Mouse (Mus musculus) limb, embryonic 15.5 days (tissue): ENCODE results near the gene Pole4. TPM values are rescaled to one million over a fixed set of nuclear protein-coding genes. Genes with fewer than 3 reads are reported as not detected.
"Not testable (repeated sequence)": the region's sequence is repeated elsewhere in the genome, so short reads cannot be mapped to it uniquely, and the experiment has no call there.

Experiments used
- ATAC-seq: fragments of 200-750 bp; cut with Nextera tagmentation; 2 replicates; pipeline ENCODE4 v1.8.0; 2017; ENCODE audit warnings: low read depth, moderate TSS enrichment; ENCODE audit not compliant: insufficient number of reproducible peaks, low FRiP score, low TSS enrichment
- H3K27ac ChIP-seq: fragments of 300-500 bp; sonication (generic); 2 replicates; pipeline ENCODE4 v1.5.1; 2015; ENCODE audit warnings: moderate library complexity, mild to moderate bottlenecking, inconsistent platforms
- H3K27me3 ChIP-seq: fragments of 300-500 bp; sonication (generic); 2 replicates; pipeline ENCODE4 v1.6.1; 2015; ENCODE audit warnings: inconsistent platforms
- H3K36me3 ChIP-seq: fragments of 300-500 bp; sonication (generic); 2 replicates; pipeline ENCODE4 v1.6.1; 2015; ENCODE audit warnings: inconsistent platforms
- H3K4me1 ChIP-seq: fragments of 300-500 bp; sonication (generic); 2 replicates; pipeline ENCODE4 v1.6.1; 2015; ENCODE audit warnings: inconsistent platforms
- H3K4me2 ChIP-seq: fragments of 300-500 bp; sonication (generic); 2 replicates; pipeline ENCODE4 v1.6.1; 2015; ENCODE audit warnings: mild to moderate bottlenecking, inconsistent platforms
- H3K4me3 ChIP-seq: fragments of 300-500 bp; sonication (generic); 2 replicates; pipeline ENCODE4 v1.5.1; 2015; ENCODE audit warnings: mild to moderate bottlenecking, inconsistent platforms
- H3K9ac ChIP-seq: fragments of 300-500 bp; sonication (generic); 2 replicates; pipeline ENCODE4 v1.6.1; 2015; ENCODE audit warnings: inconsistent platforms
- H3K9me3 ChIP-seq: fragments of 300-500 bp; sonication (generic); 2 replicates; pipeline ENCODE4 v1.6.1; 2016; ENCODE audit warnings: inconsistent platforms
- WGBS: fragments of 180-500 bp; shearing (Covaris S2); methylation state at CpG from one replicate; pipeline ENCODE4 v1.1.7; 2015; 5-methylcytosine and 5-hydroxymethylcytosine counted together
- polyA plus RNA-seq: library from polyadenylated mRNA; unstranded; fragments of >200 nt; fragmentation: Nextera tagmentation; extraction: Ambion mirVana; gene quantifications from 2 replicates; pipeline ENCODE4 v1.2.1, GENCODE M21; 2015

Gene Pole4
- polyA plus RNA-seq, 1 experiment from 2014 or later: 89.2 TPM

DNA sequence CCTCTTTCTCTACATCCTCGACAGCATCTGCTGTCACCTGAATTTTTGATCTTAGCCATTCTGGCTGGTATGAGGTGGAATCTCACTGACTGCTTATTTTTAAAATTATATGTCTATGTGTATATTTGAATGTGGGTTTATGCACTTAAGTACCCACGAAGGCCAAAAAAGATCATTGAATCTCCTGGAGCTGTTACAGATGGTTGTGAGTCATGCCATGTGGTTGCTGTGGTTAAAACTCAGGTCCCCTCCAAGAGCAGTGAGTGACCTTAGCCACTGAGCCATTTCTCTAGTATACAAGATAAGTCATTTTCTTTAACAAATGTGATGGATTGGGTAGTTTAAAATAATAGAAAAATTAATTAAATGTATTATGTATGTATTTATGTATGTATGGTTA is 25.9 kb downstream of the Pole4 start:
- ATAC-seq, H3K4me1 ChIP-seq, H3K9ac ChIP-seq, H3K4me3 ChIP-seq, H3K36me3 ChIP-seq, H3K4me2 ChIP-seq, H3K27ac ChIP-seq, H3K9me3 ChIP-seq, H3K27me3 ChIP-seq: not testable (repeated sequence)
- WGBS: 71% methylated on average over 2 of the region's 2 CpGs

DNA sequence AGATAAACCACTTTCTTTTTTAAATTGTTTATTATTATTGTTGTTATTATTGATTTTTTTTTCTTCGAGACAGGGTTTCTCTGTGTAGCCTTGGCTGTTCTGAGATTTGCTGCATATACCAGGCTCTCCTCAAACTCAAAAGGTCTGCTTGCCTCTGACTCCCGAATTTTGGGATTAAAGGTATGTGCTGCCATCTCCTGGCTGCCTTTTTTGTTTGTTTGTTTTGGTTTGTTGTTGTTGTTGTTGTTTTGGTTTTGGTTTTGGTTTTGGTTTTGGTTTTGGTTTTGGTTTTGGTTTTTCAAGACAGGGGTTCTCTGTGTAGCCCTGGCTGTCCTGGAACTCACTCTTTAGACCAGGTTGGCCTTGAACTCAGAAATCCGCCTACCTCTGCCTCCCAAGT is 27.5 kb downstream of the Pole4 start:
- ATAC-seq, H3K36me3 ChIP-seq, H3K4me1 ChIP-seq, H3K4me2 ChIP-seq, H3K4me3 ChIP-seq, H3K27ac ChIP-seq, H3K9me3 ChIP-seq, H3K9ac ChIP-seq, H3K27me3 ChIP-seq: not testable (repeated sequence)
- WGBS: 71% methylated on average over 3 of the region's 3 CpGs

DNA sequence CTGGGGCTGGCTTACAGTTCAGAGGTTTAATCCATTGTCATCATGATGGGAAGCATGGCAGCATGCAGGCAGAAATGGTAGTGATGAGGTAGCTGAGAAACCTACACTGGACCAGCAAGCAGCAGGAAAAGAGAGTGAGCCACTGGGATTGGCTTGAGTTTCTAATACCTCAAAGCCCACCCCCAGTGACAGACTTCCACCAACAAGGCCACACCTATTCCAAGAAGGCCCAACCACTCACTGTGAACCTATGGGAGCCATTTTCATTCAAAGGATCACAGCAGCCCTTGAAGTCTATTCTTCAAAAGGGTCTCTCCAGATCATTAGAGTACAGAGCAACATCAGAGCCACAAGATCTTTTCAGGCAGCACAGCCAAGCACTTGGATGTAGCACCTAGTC is 38.7 kb downstream of the Pole4 start:
- no peaks in the 10 kb centered on the region for H3K36me3 ChIP-seq

DNA sequence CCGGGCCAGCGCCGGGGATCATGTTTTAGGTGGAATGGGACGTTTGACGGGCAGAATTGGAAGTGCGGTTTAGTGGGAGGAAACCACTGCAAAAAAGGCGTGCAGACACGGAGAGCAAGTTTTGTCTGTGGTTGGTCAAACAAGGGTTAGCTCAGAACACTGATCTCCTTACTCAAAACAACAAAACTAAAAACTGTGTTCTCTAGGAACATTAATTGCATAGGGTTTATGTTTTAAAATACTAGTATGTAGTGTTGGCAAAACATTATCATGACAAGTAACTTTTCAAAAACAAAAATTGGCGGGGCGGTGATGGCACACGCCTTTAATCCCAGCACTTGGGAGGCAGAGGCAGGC is 52.0 kb downstream of the Pole4 start:
- no peaks in the 10 kb centered on the region for H3K9me3 ChIP-seq
- H3K4me3 ChIP-seq: peak overlapping the region; percentile 72
- peak overlapping the region; percentile 71 for H3K4me2 ChIP-seq
- ATAC-seq: no peak
- no peaks in the 10 kb centered on the region for H3K27me3 ChIP-seq
- H3K36me3 ChIP-seq: peaks cover under 1% of the 10 kb centered on the region
- peaks cover 12% of the 10 kb centered on the region; the same call in 1 of the 2 replicates for H3K4me1 ChIP-seq
- WGBS: 35% methylated on average over 11 of the region's 11 CpGs
- H3K9ac ChIP-seq: peak overlapping the region; percentile 69
- peak overlapping the region; percentile 96 for H3K27ac ChIP-seq

More for the DNA sequence above, 38.7 kb downstream of the Pole4 start:
- Histone ChIP-seq H3K27me3 (no peaks in the 10 kb centered on the region), H3K9ac (no peak overlapping the region), H3K9me3 (no peaks in the 10 kb centered on the region), H3K27ac (no peak overlapping the region), H3K4me3 (no peak overlapping the region), H3K4me2 (no peak overlapping the region), H3K4me1 (no peaks in the 10 kb centered on the region)
- ATAC-seq: no peak

DNA sequence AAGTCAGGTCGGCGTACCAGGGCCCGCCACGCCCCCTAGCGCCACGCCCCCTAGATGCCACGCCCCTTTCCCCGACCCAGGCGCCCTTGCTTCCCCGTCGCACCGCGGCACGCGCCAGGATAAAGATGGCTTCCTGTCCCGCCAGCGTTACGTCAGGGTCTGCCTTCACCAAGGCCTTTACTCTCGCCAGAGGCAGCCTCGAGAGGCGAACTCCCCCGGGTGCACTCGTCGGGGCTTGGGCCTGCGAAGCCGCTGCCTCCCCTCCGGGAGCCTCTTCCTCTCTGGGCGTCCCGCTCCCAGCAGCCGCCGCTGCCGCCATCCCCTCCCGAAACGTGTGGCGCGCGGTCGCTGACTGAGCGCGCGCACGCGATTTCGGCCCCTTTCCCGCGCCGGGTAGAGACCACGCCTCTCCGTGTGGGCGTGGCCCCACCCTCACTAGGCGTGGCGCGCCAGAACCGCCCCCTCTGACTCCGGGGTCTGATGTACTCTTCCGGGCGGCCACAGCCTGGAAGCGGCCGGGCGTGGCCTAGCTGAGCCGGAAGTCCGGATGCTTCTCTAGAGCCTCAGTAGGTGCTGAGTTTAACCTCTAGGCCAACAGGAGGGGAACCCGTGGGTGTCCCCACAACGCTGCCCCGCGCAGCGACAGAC is 52.5 kb downstream of the Pole4 start:
- under 1% methylated on average over 66 of the region's 67 CpGs for WGBS
- Histone ChIP-seq H3K9me3 (no peaks in the 10 kb centered on the region), H3K4me2 (peak overlapping the region; percentile 71), H3K4me1 (peaks cover 12% of the 10 kb centered on the region; the same call in 1 of the 2 replicates), H3K4me3 (peak overlapping the region; percentile 72), H3K27me3 (no peaks in the 10 kb centered on the region), H3K9ac (peak overlapping the region; percentile 69), H3K36me3 (peaks cover 5% of the 10 kb centered on the region), H3K27ac (peak overlapping the region; percentile 96)
- ATAC-seq: peak; percentile 98

DNA sequence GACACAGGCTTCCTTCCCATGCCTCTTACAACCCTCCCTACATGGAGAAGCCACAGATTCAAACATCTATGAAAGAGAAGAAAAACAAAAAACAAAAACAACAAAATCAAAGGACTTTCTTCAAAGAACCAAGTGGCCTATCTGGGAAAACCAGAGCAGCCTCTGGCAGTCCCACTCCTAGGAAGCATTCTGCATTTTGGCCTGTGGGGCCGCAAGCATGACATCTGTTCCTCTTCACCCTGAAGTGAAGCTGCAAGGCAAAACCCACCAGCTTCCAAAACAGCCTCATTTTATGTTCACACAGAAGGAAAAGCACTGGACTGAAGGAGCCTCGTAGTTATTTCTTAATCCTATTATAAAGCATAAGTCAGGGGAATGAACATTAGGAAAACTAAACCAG is 56.1 kb downstream of the Pole4 start:
- H3K36me3 ChIP-seq: peaks cover 11% of the 10 kb centered on the region
- no peak overlapping the region for H3K27ac ChIP-seq
- 58% methylated on average over 2 of the region's 2 CpGs for whole genome bisulfite sequencing
- H3K27me3 ChIP-seq: no peaks in the 10 kb centered on the region
- peaks cover 12% of the 10 kb centered on the region; the same call in 1 of the 2 replicates for H3K4me1 ChIP-seq
- no peak overlapping the region for H3K4me2 ChIP-seq
- no peaks in the 10 kb centered on the region for H3K9me3 ChIP-seq
- H3K9ac ChIP-seq: no peak overlapping the region
- H3K4me3 ChIP-seq: no peak overlapping the region
- ATAC-seq: no peak

DNA sequence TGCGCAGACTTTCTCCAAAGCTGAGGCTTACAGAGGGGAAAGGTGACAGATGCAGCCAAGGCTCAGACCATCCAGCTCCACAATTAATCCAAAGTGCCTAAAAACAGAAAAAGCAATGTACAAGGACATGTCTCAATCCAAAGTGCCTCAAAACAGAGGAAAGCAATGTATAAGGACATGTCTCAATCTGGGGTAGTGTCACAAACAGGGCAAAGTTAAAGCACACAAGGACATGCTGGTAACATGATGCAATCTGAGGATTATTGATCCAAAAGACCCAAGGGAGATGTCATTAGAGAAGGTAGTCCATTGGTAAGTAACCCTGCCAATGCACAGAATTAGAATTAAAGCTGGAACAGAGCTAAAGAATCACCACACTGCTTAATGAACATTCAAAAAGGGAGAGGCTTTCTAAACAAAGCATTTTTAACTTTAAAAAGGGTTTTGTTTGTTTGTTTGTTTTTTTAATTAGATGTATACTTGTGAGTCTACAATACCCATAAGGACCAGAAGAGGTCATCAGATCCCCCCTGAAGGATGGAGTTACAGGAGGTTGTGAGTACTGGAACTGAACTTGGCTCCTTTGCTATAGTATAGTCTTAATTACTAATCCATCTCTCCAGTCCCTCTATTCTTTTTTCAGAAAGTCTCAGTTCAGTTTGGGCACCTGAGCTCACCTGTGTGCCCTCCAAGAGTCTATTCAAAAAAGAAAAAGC is 57.1 kb downstream of the Pole4 start:
- Histone ChIP-seq H3K27ac (no peak overlapping the region), H3K4me3 (no peak overlapping the region), H3K9me3 (no peaks in the 10 kb centered on the region), H3K27me3 (no peaks in the 10 kb centered on the region), H3K4me1 (peaks cover 12% of the 10 kb centered on the region; the same call in 1 of the 2 replicates), H3K4me2 (no peak overlapping the region), H3K36me3 (peaks cover 11% of the 10 kb centered on the region), H3K9ac (no peak overlapping the region)
- 100% methylated on average over 1 of the region's 1 CpGs for WGBS
- ATAC-seq: no peak

DNA sequence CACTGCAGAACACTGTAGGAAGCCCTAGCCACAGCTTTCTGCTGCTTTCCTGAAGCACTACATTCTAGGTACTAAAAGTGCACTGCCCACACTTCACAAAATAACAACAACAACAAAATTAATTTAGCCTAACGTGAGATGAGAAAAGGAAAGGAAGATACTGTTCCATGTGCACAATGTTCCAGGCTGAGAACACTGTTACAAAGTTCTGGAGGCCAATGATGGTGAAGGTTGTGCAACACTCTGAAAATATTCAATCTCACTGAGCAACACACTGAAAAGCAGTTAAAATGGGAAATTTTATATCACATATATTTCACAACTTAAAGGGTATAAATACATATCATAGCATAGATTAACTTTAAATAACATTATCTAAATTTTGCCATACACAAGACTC is 58.2 kb downstream of the Pole4 start:
- no peak overlapping the region for H3K9ac ChIP-seq
- 91% methylated on average over 1 of the region's 1 CpGs for WGBS
- H3K4me3 ChIP-seq: no peak overlapping the region
- no peak overlapping the region for H3K27ac ChIP-seq
- no peaks in the 10 kb centered on the region for H3K9me3 ChIP-seq
- H3K4me2 ChIP-seq: no peak overlapping the region
- H3K36me3 ChIP-seq: peaks cover 11% of the 10 kb centered on the region
- H3K4me1 ChIP-seq: peaks cover 8% of the 10 kb centered on the region; the same call in 1 of the 2 replicates
- H3K27me3 ChIP-seq: no peaks in the 10 kb centered on the region
- ATAC-seq: no peak

DNA sequence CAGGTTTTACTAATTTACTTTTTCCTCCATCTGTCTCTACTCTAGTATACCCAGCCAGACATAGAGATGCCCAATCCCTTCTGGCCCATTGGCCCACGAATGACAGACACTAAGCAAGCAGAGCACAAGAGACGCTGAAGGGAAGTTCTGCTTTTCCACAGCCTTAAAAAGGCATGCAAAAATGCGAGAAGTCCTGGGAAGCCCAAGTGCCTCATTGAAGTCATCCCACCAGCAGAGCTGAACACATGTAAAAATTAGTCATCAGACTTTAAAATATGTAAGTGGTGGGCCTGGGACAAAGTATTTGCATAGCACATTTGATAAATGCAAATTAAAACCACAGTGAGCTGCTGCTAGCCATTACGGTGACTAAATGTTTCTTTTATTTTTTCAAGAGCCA is 65.1 kb downstream of the Pole4 start:
- no peaks in the 10 kb centered on the region for H3K27me3 ChIP-seq
- no peaks in the 10 kb centered on the region for H3K9me3 ChIP-seq
- H3K36me3 ChIP-seq: no peaks in the 10 kb centered on the region; the same call in 1 of the 2 replicates
- H3K4me2 ChIP-seq: no peak overlapping the region
- WGBS: 63% methylated on average over 4 of the region's 4 CpGs
- no peak overlapping the region for H3K27ac ChIP-seq
- H3K4me1 ChIP-seq: no peaks in the 10 kb centered on the region
- H3K9ac ChIP-seq: no peak overlapping the region
- no peak for ATAC-seq
- H3K4me3 ChIP-seq: no peak overlapping the region

DNA sequence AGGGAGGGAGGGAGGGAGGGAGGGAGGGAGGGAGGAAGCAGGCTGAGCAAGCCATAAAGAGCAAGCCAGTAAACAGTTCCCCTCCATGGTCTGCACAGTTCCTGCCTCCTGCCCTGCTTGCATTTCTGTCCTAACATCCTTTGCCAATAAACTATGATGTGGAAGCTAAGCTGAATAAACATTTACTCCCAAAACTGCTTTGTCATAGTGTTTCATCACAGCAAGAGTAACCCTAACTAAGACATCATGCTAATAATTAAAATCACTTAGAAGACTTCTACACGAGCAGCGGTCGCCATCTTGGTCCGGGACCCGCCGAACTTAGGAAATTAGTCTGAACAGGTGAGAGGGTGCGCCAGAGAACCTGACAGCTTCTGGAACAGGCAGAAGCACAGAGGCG is 79.8 kb downstream of the Pole4 start:
- not testable (repeated sequence) for H3K27me3 ChIP-seq, H3K36me3 ChIP-seq, H3K9ac ChIP-seq, H3K27ac ChIP-seq, ATAC-seq, H3K4me1 ChIP-seq, H3K4me2 ChIP-seq, H3K9me3 ChIP-seq, H3K4me3 ChIP-seq
- 99% methylated on average over 7 of the region's 8 CpGs for WGBS

DNA sequence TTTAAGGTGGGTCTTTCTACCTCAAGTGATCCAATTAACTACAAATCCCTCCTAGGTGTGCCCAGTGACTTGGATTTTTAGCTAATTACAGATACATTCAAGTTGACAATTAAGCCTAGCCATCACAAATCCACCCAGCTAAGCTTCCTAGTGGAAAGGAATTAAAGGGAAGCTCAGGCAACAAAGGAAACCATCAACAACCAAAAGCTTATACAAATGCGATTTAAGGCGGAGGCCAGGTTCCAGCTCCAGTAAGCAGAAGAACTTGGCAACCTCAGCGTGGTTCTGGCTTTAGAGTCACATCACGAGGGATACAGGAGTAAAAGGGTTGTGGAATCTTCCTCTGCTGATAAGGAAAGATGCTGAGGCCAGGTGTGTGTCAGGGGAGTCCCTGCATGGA is 92.0 kb downstream of the Pole4 start:
- Histone ChIP-seq H3K36me3 (no peaks in the 10 kb centered on the region), H3K4me1 (no peaks in the 10 kb centered on the region), H3K27ac (no peak overlapping the region), H3K4me3 (no peak overlapping the region), H3K9ac (no peak overlapping the region), H3K9me3 (no peaks in the 10 kb centered on the region), H3K27me3 (no peaks in the 10 kb centered on the region), H3K4me2 (no peak overlapping the region)
- no peak for ATAC-seq
- WGBS: 72% methylated on average over 4 of the region's 4 CpGs

DNA sequence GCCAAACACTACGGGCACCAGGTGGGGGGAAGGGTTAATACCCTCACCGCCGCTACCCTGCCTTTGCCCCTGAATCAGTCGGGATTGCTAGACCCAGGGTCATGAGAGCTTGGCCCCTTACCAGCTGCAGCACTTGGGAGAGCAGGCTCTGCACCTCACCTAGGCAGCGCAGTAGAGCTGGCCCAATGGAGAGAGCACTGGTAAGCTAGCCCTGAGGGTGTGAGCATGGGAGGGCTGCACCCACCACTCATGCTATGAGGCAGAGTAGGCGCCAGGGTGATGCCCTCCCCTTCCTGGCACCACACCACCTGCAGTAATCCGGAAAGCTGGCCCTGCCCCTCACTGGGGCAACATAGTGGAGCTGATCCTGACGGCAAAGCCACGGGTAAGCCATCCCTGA is 94.1 kb downstream of the Pole4 start:
- Histone ChIP-seq H3K36me3 (no peaks in the 10 kb centered on the region), H3K9me3 (no peaks in the 10 kb centered on the region), H3K4me1 (no peaks in the 10 kb centered on the region), H3K27ac (no peak overlapping the region), H3K9ac (no peak overlapping the region), H3K4me2 (no peak overlapping the region), H3K27me3 (no peaks in the 10 kb centered on the region), H3K4me3 (no peak overlapping the region)
- 80% methylated on average over 9 of the region's 9 CpGs for WGBS
- ATAC-seq: peak; percentile 16; the same call in 1 of the 2 replicates
